Mouse (Mus musculus) E14TG2a.4 (cell line): ENCODE data around the gene Mamstr.

Experiments
- H3K27me3 ChIP-seq: 2 replicates; pipeline ENCODE4 v1.6.1; 2014; ENCODE audit warnings: low read length, control low read depth; ENCODE audit not compliant: insufficient read depth
- H3K36me3 ChIP-seq: 2 replicates; pipeline ENCODE4 v1.6.1; 2014; ENCODE audit warnings: low read length, control low read depth; ENCODE audit not compliant: insufficient read depth
- H3K4me1 ChIP-seq: replicated peaks from 2 replicates; pipeline ENCODE4 v1.6.1; 2014; ENCODE audit warnings: low read depth, low read length, control low read depth
- H3K4me3 ChIP-seq: replicated peaks from 2 replicates; pipeline ENCODE4 v1.5.1; 2014; ENCODE audit warnings: mild to moderate bottlenecking, low read length
- H3K9me3 ChIP-seq: 2 replicates; pipeline ENCODE4 v1.6.1; 2014; ENCODE audit warnings: low read length, control low read depth
- CTCF ChIP-seq: conservative IDR thresholded peaks from 2 replicates; pipeline ENCODE4 v1.5.1; 2014; ENCODE audit warnings: low read length
- NANOG ChIP-seq: IDR thresholded peaks from 2 replicates; pipeline ENCODE4 v1.6.1; 2014; ENCODE audit warnings: borderline replicate concordance, low read length, mixed read lengths
- POU5F1 ChIP-seq: IDR thresholded peaks from 2 replicates; pipeline ENCODE4 v1.6.1; 2014; ENCODE audit warnings: low read length, borderline replicate concordance

Mamstr gene

DNA sequence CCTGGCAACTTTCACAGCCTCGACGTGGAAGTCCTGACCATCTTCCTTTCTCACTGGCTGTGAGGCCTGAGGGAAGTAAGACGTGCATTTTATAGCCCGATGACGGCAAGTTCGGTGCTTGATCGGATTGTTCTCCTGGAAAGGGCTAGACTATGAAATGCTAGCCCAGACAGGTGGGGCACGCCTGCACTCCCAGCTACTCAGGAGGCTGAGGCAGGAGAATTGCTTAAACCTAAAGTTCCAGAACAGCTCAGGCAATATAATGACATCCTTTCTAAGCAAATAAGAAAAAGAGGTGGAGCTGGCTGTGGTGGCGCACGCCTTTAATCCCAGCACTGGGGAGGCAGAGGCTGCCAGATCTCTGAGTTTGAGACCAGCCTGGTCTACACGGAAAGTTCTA, 16.3 kb upstream of the Mamstr start:
- no peaks in the 10 kb centered on the region for H3K36me3 ChIP-seq
- peaks cover 78% of the 10 kb centered on the region for H3K27me3 ChIP-seq
- peaks cover 35% of the 10 kb centered on the region for H3K4me1 ChIP-seq
- TF ChIP-seq POU5F1 = no peak
- no peak for TF ChIP-seq CTCF
- no peak for TF ChIP-seq NANOG
- H3K9me3 ChIP-seq = no peaks in the 10 kb centered on the region
- H3K4me3 ChIP-seq = no peak overlapping the region

DNA sequence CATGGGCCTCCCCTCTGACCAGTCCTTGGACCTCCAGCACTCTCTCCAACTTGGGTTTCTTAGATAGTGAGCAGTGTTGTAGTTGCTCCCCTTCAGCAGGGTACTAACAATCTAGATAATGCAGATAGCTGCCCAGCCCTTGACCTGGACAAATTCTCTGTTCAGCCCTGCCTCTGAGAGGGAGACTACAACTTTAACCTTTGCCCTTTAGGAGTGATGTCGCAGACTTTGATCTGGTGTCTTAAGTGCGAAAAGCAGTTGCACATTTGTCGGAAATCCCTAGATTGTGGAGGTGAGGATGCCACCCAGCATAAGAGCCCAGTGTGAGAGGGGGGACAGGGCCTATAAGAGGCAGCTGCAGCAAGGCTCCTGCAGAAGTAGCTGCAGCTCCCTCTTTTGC, 15.1 kb upstream of the Mamstr start:
- H3K4me3 ChIP-seq = no peak overlapping the region
- TF ChIP-seq NANOG (no peak), CTCF (no peak), POU5F1 (no peak)
- H3K27me3 ChIP-seq = peaks cover 73% of the 10 kb centered on the region
- no peaks in the 10 kb centered on the region for H3K9me3 ChIP-seq
- H3K4me1 ChIP-seq = peaks cover 40% of the 10 kb centered on the region
- H3K36me3 ChIP-seq = no peaks in the 10 kb centered on the region

DNA sequence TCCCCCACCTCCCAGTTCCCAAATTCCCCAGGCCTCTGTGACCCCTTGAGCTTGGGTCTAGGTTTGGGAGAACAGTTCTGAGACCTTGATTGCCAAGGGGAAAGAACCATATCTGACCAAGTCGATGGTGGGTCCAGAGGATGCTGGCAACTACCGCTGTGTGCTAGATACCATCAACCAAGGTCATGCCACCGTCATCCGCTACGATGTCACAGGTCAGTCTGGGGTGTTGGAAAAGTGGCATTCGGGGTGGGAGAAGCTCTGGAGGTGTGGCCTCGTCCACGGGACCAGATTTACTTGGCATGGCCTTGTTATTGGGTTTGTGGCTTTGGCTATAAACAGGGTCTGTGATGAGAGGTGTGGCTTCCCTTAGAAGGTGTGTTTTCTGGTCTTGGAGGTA, 14.3 kb upstream of the Mamstr start:
- TF ChIP-seq CTCF (no peak), POU5F1 (no peak), NANOG (no peak)
- H3K4me3 ChIP-seq = no peak overlapping the region
- no peaks in the 10 kb centered on the region for H3K9me3 ChIP-seq
- peaks cover 70% of the 10 kb centered on the region for H3K27me3 ChIP-seq
- H3K4me1 ChIP-seq = peaks cover 48% of the 10 kb centered on the region
- no peaks in the 10 kb centered on the region for H3K36me3 ChIP-seq

DNA sequence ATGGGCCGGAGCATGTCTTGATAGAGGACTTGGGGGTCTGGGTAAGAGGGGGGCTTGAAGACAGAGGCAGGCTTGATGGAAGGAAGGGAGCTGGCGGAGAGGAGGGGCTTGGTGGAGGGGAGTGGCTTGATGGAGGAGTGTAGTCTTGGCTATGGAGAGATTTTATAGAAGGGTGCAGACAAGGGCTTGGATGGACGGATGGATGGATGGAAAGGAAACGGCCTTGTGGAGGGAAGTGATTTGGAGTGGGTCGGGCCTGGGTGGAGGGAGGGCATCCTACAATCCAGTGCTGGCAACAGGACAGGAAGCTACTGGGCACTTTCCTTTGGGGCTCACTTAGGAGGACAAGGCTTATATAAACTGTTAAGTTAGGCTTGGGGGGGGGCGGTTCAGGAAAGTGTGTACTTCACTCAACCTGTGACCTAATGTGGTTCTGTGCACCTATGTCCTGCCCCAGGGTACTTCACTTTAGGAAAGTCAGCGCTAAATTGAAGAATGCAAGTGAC, 13.2 kb upstream of the Mamstr start:
- no peak for TF ChIP-seq POU5F1
- no peak for TF ChIP-seq CTCF
- TF ChIP-seq NANOG = no peak
- peaks cover 49% of the 10 kb centered on the region for H3K4me1 ChIP-seq
- no peak overlapping the region for H3K4me3 ChIP-seq
- H3K9me3 ChIP-seq = no peaks in the 10 kb centered on the region
- peaks cover 74% of the 10 kb centered on the region for H3K27me3 ChIP-seq
- H3K36me3 ChIP-seq = no peaks in the 10 kb centered on the region

DNA sequence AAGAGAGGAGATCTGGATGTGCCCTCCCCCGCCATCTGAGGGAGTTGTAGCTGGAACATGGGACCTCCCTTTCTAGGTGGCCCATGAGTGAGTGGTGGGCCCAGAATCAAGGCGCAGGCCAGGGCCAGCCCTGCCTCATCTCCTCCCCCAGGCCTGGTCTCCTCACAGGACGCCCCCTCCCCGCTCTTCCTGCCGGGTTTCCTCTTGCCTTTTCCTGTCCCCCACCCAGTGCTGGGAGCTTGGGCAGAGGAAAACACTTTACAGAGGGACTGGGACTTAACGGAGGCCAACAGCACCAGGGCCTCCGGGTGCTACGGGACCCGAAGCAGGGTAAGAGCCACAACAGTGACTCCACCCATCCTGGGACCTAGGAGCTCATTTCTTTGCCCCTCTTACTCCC, 12.5 kb upstream of the Mamstr start, which contains the start of gene Rasip1:
Gene Rasip1 (plus strand): TSS at position 228 of the 400 bp plus-strand sequence.
- no peaks in the 10 kb centered on the region for H3K36me3 ChIP-seq

DNA sequence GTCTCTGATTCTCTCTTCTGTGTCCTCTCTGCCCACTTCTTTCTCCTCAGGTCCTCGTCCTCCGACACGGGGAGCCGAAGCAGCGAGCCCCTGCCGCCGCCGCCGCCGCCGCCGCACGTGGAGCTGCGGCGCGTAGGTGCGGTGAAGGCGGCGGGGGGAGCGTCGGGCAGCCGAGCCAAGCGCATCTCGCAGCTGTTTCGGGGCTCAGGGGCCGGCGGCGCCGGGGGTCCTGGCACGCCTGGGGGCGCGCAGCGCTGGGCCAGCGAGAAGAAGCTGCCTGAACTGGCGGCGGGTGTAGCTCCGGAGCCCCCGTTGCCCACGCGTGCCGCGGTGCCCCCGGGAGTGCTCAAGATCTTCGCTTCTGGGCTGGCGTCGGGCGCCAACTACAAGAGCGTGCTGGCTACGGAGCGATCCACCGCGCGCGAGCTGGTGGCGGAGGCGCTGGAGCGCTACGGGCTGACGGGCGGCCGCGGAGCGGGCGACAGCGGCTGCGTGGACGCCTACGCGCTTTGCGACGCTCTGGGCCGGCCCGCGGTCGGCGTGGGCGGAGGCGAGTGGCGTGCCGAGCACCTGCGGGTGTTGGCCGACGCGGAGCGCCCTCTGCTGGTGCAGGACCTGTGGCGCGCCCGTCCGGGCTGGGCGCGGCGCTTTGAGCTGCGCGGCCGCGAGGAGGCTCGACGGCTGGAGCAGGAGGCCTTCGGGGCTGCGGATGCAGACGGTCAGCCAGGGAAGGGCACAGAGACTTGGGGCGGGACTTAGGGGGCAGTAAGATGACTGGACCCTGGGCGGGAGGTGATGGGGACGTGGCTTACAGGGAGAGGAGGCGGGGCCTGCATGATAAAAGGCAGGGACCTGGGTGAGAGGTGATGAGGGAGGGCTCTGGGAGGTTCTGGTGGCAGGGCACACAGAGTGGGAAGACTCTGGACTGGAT, 11.1 kb upstream of the Mamstr start:
- TF ChIP-seq POU5F1 (peak; percentile 57; the same call in 1 of the 2 replicates), CTCF (no peak)
- Histone ChIP-seq H3K4me3 (peak overlapping the region; percentile 85), H3K9me3 (no peaks in the 10 kb centered on the region), H3K36me3 (no peaks in the 10 kb centered on the region), H3K4me1 (peaks cover 55% of the 10 kb centered on the region), H3K27me3 (peaks cover 80% of the 10 kb centered on the region)

More for the DNA sequence above, 12.5 kb upstream of the Mamstr start, which contains the start of gene Rasip1:
- H3K4me3 ChIP-seq = peak within 1 kb of the TSS; percentile 85
- TF ChIP-seq CTCF (no peak), NANOG (no peak), POU5F1 (no peak)
- peaks cover 79% of the 10 kb centered on the region for H3K27me3 ChIP-seq
- H3K4me1 ChIP-seq = peaks cover 48% of the 10 kb centered on the region
- H3K9me3 ChIP-seq = no peaks in the 10 kb centered on the region

DNA sequence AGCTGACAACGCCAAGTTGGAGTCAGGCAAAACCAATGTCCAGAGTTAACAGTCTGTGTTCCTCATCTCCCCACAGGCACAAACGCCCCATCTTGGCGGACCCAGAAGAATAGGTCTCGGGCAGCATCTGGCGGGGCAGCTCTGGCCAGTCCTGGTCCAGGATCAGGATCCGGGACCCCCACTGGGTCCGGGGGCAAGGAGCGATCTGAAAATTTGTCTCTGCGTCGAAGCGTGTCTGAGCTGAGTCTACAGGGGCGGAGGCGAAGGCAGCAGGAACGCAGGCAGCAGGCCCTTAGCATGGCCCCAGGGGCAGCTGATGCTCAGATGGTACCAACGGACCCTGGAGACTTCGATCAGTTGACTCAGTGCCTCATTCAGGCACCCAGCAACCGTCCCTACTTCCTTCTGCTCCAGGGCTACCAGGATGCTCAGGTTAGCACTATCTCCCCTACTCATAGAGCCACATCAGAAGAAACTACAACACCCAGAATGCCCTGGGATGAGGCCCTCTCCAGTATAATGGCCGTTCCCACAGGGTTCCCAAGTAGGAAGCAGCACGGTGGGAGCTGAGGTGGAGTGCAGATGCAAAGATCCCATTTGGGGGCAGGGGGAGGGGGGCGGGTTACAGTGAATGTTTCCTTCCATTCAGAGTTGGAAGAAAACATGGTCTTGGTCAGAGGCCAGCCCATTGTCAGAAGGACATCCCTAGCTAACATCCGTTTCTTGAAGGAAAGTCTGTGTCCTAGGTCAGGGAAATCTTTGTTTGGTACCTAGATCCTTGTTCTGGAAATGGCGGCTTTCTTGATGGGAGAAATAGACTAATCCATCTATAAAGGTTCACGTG, 9.5 kb upstream of the Mamstr start:
- TF ChIP-seq POU5F1 (no peak), NANOG (no peak), CTCF (no peak)
- Histone ChIP-seq H3K4me1 (peaks cover 56% of the 10 kb centered on the region), H3K9me3 (no peaks in the 10 kb centered on the region), H3K4me3 (peak overlapping the region; percentile 69), H3K27me3 (peaks cover 66% of the 10 kb centered on the region), H3K36me3 (no peaks in the 10 kb centered on the region; the same call in 1 of the 2 replicates)

DNA sequence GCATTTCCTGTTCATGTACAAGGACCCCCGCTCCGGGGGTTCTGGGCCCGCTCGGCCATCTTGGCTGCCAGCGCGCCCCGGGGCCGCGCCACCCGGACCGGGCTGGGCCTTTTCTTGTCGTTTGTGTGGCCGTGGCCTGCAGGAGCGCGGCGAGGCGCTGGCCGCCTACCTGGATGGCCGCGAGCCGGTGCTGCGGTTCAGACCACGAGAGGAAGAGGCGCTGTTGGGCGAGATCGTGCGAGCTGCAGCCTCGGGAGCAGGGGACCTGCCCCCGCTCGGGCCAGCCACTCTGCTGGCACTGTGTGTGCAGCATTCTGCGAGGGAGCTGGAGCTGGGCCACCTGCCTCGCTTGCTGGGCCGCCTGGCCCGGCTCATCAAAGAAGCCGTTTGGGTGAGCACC, 7.3 kb upstream of the Mamstr start:
- H3K4me3 ChIP-seq = peak overlapping the region; percentile 77
- peaks cover 45% of the 10 kb centered on the region for H3K27me3 ChIP-seq
- peaks cover 62% of the 10 kb centered on the region for H3K4me1 ChIP-seq
- no peaks in the 10 kb centered on the region for H3K9me3 ChIP-seq
- peaks cover 12% of the 10 kb centered on the region for H3K36me3 ChIP-seq
- TF ChIP-seq POU5F1 = no peak
- no peak for TF ChIP-seq NANOG
- no peak for TF ChIP-seq CTCF
